Mouse (Mus musculus) heart, adult 2 months (tissue): ENCODE data around the gene Mindy3.

Source experiments
- CTCF ChIP-seq: fragments of 200-600 bp; IDR thresholded peaks from 2 replicates; pipeline ENCODE4 v1.8.1; 2022; ENCODE audit warnings: antibody characterized with exemption, mild to moderate bottlenecking, moderate library complexity
- EP300 ChIP-seq: fragments of 200-500 bp; IDR thresholded peaks from 2 replicates; pipeline ENCODE4 v1.6.1; 2011; ENCODE audit warnings: low read depth, low read length, control low read depth; ENCODE audit not compliant: insufficient read depth
- POLR2A ChIP-seq: fragments of 200-500 bp; IDR thresholded peaks from 2 replicates; pipeline ENCODE4 v1.6.1; 2011; ENCODE audit warnings: mild to moderate bottlenecking, low read depth, low read length, control low read depth; ENCODE audit not compliant: insufficient read depth

DNA sequence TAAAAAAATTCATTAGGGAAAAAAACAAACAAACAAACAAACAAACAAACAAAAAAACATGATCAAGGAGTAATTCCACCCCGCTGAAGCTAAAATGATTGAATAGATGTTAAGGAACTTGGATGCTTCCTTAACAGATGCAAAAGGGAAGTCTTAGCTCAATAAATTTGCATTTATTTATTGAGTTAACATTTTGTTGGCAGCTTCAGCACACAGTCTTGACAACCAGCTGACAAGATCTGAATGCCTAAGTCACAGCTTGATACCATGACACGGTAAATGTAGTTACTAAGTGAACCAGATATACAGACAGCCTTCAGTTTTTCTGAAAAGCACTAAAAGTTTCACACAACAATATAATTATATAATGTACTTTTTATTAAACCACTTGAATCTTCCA, 89.7 kb downstream of the Mindy3 start:
- TF ChIP-seq CTCF (no peak), POLR2A (no peak), EP300 (no peak)
